Mouse (Mus musculus) myocyte (in vitro differentiated cells): Measurements from ENCODE around the gene Gm45799. TPM values are rescaled to one million over a fixed set of nuclear protein-coding genes. Genes with fewer than 3 reads are reported as not detected.

Experiments used
- H3K27me3 ChIP-seq: one replicate; pipeline ENCODE4 v1.6.1; 2011; ENCODE audit not compliant: control insufficient read depth, insufficient read depth, insufficient read length
- H3K36me3 ChIP-seq: one replicate; pipeline ENCODE4 v1.6.1; 2011; ENCODE audit not compliant: control insufficient read depth, insufficient read depth
- H3K4me2 ChIP-seq: one replicate; pipeline ENCODE4 v1.6.1; 2011; ENCODE audit warnings: low read depth, control low read depth
- H3K4me3 ChIP-seq: one replicate; pipeline ENCODE4 v1.5.1; 2011; ENCODE audit warnings: mild to moderate bottlenecking, control low read depth, moderate library complexity
- H3K79me2 ChIP-seq: one replicate; pipeline ENCODE4 v1.6.1; 2011; ENCODE audit not compliant: control insufficient read depth, insufficient read depth
- H3ac ChIP-seq: one replicate; pipeline ENCODE4 v1.6.1; 2011; ENCODE audit not compliant: control insufficient read depth, insufficient read length
- CEBPB ChIP-seq: IDR thresholded peaks from 2 replicates; pipeline ENCODE4 v1.6.1; 2011; ENCODE audit warnings: mild to moderate bottlenecking, moderate library complexity; ENCODE audit not compliant: poor library complexity, insufficient read depth, severe bottlenecking
- E2F4 ChIP-seq: IDR thresholded peaks from one replicate; pipeline ENCODE4 v1.6.1; 2011; ENCODE audit warnings: mild to moderate bottlenecking, control low read depth, moderate library complexity; ENCODE audit not compliant: insufficient read depth
- MAX ChIP-seq: IDR thresholded peaks from one replicate; pipeline ENCODE4 v1.6.1; 2011; ENCODE audit warnings: low read depth, mild to moderate bottlenecking, control low read depth
- MYOD1 ChIP-seq, 3 experiments: IDR thresholded peaks; one replicate each; pipeline ENCODE4 v1.6.1; 2011; ENCODE audit warnings: control low read depth in 2 of 3, low read depth in 2 of 3, mild to moderate bottlenecking in 2 of 3, moderate library complexity in 1 of 3; ENCODE audit not compliant: insufficient read length in 2 of 3, control insufficient read depth in 1 of 3
- MYOG ChIP-seq, 3 experiments: IDR thresholded peaks; one replicate each; pipeline ENCODE4 v1.6.1; 2011; ENCODE audit warnings: control low read depth in 2 of 3, low read depth in 2 of 3, mild to moderate bottlenecking in 2 of 3; ENCODE audit not compliant: insufficient read length in 2 of 3, control insufficient read depth in 1 of 3, insufficient read depth in 1 of 3
- POLR2A ChIP-seq: IDR thresholded peaks from one replicate; pipeline ENCODE4 v1.6.1; 2011; ENCODE audit warnings: low read depth, mild to moderate bottlenecking, control low read depth, moderate library complexity; ENCODE audit not compliant: insufficient read length
- POLR2AphosphoS2 ChIP-seq: IDR thresholded peaks from one replicate; pipeline ENCODE4 v1.6.1; 2011; ENCODE audit warnings: low read depth, control low read depth; ENCODE audit not compliant: insufficient read length
- REST ChIP-seq: IDR thresholded peaks from one replicate; pipeline ENCODE4 v1.6.1; 2011; ENCODE audit warnings: mild to moderate bottlenecking, control low read depth, moderate library complexity; ENCODE audit not compliant: insufficient read depth, insufficient read length
- SRF ChIP-seq: IDR thresholded peaks from one replicate; pipeline ENCODE4 v1.6.1; 2011; ENCODE audit warnings: low read depth; ENCODE audit not compliant: control insufficient read depth, insufficient read length
- TCF12 ChIP-seq: IDR thresholded peaks from one replicate; pipeline ENCODE4 v1.6.1; 2011; ENCODE audit warnings: mild to moderate bottlenecking, control low read depth; ENCODE audit not compliant: poor library complexity, insufficient read depth, severe bottlenecking
- TCF3 ChIP-seq: IDR thresholded peaks from one replicate; pipeline ENCODE4 v1.6.1; 2011; ENCODE audit warnings: low read depth, control low read depth; ENCODE audit not compliant: insufficient read length
- USF1 ChIP-seq: IDR thresholded peaks from one replicate; pipeline ENCODE4 v1.6.1; 2011; ENCODE audit warnings: low read depth, mild to moderate bottlenecking, control low read depth, moderate library complexity
- polyA plus RNA-seq: library from polyadenylated mRNA; unstranded; fragments of >200 nt; fragmentation: generic; extraction: Trizol; gene quantifications from one replicate; pipeline ENCODE4 v1.2.1, GENCODE M21; 2012; ENCODE audit warnings: missing spikeins

Gm45799 gene
- polyA plus RNA-seq, 1 experiment = 56.6 TPM

DNA sequence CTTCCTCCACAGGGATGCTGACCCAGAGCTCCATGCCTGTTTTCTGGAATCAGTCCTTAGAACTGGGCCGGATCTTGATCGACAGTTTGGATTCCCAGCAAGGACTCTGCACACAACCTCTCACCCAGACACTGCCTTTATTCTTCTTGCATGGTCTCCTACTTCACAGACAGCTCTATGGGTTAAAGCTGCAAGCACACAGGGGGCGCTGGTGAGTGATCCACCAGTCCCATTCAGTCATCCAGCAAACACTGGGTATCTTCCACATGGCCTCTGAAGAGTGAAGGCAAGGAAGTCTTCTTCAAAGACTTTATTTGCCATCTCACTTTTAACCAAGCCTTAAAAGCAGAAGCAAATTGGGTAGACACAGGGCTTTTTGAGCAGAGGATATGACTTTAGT, 75.0 kb downstream of the Gm45799 start:
- Histone ChIP-seq H3ac (no peak overlapping the region), H3K79me2 (no peaks in the 10 kb centered on the region), H3K4me2 (no peak overlapping the region), H3K27me3 (no peaks in the 10 kb centered on the region), H3K36me3 (no peaks in the 10 kb centered on the region), H3K4me3 (no peak overlapping the region)
- no peak for TF ChIP-seq USF1
- no peak for TF ChIP-seq MYOD1 (IDR thresholded peaks at IDR 0.05; ENCODE audit: control insufficient read depth in 1 of 3, insufficient read length in 2 of 3, low read depth in 2 of 3)
- TF ChIP-seq CEBPB = no peak
- TF ChIP-seq MYOG (IDR thresholded peaks at IDR 0.05; ENCODE audit: control insufficient read depth in 1 of 3, insufficient read depth in 1 of 3, insufficient read length in 2 of 3, low read depth in 2 of 3) = no peak
- TF ChIP-seq E2F4 = no peak
- TF ChIP-seq MAX = no peak
- no peak for TF ChIP-seq REST
- no peak for TF ChIP-seq TCF3

DNA sequence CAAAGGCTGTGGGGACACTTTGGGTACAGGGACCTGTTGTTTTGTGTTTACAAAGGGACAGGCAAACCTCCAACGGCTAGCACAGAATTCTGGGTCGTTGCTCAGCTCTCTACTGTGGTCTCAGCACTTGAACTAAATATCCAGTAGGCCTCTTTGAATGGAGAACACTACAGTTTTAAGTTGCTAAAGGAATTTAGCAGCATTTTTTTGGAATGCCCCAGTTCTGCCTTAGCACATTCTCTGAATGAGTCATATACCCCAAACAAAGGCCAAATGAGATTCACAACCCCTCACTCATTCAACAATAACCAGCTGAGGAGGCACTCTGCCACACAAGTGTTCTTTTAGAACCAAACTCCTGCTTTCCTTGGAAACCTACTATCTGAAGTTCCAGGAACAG, 81.6 kb downstream of the Gm45799 start:
- no peaks in the 10 kb centered on the region for H3K27me3 ChIP-seq
- TF ChIP-seq POLR2AphosphoS2 = no peak
- H3K79me2 ChIP-seq = no peaks in the 10 kb centered on the region
- no peak overlapping the region for H3K4me3 ChIP-seq
- peaks cover 3% of the 10 kb centered on the region for H3K36me3 ChIP-seq
- H3K4me2 ChIP-seq = no peak overlapping the region
- H3ac ChIP-seq = no peak overlapping the region

DNA sequence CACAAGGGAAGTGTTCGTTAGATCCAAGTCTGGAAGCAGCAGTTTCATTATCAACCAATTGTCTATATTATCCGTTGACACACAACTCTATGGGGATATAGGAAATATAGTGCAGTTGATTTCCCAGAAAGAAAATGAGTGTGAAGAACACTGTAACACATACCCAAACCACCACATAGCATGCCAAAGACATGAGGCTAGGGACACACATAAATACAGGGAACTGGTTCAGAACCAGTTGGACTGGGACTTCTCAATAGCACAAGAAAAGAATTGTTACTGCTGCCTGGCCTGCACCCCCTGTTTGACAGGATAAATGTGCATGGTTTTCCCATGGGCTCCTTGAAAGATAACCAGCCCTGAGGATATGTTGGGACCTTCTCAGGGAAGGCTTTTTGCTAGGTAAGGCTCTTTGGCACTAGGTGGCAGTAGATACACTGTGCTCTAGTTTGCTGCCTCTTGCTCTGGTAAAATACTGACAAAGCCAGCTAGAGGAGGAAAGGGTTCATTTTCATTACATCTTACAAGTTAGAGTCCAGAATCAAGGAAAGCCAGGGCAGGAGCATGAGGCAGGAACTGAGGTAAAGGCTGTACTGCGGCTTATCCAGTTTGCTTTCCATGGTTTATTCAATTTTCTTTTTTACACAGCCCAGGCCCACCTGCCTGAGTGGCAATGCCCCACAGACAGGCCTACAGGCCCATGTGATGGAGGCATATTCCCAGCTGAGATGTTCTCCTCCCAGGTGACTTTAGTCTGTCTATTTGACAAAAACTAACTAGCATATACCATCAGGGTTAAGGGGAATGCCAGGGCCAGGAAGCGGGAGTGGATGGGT, 86.0 kb downstream of the Gm45799 start:
- H3K4me2 ChIP-seq = no peak overlapping the region
- H3K79me2 ChIP-seq = no peaks in the 10 kb centered on the region
- no peak overlapping the region for H3K4me3 ChIP-seq
- H3K27me3 ChIP-seq = no peaks in the 10 kb centered on the region
- H3ac ChIP-seq = no peak overlapping the region
- H3K36me3 ChIP-seq = peaks cover 15% of the 10 kb centered on the region
- no peak for TF ChIP-seq MYOG (IDR thresholded peaks at IDR 0.05; ENCODE audit: control insufficient read depth in 1 of 3, insufficient read depth in 1 of 3, insufficient read length in 2 of 3, low read depth in 2 of 3)

DNA sequence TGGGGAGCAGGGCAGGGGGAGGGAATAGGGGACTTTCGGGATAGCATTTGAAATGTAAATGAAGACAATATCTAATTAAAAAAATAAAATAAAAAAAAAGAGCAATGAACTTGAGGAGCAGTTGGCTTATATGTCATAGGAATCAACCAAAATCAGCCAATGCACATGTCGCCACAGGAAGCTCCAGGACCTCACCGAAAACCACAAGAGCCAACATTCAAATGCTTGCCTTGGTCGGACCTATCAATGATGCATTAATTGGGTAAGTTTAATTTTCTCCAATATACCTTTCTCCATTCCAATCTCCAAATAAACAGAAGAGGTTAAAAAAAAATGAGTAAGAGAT, 86.6 kb downstream of the Gm45799 start:
- Histone ChIP-seq H3K4me3 (no peak overlapping the region), H3K4me2 (no peak overlapping the region), H3K79me2 (no peaks in the 10 kb centered on the region), H3ac (no peak overlapping the region), H3K36me3 (peaks cover 21% of the 10 kb centered on the region), H3K27me3 (no peaks in the 10 kb centered on the region)
- no peak for TF ChIP-seq REST
- no peak for TF ChIP-seq TCF12
- no peak for TF ChIP-seq CEBPB
- no peak for TF ChIP-seq TCF3
- no peak for TF ChIP-seq MYOD1 (IDR thresholded peaks at IDR 0.05; ENCODE audit: control insufficient read depth in 1 of 3, insufficient read length in 2 of 3, low read depth in 2 of 3)

DNA sequence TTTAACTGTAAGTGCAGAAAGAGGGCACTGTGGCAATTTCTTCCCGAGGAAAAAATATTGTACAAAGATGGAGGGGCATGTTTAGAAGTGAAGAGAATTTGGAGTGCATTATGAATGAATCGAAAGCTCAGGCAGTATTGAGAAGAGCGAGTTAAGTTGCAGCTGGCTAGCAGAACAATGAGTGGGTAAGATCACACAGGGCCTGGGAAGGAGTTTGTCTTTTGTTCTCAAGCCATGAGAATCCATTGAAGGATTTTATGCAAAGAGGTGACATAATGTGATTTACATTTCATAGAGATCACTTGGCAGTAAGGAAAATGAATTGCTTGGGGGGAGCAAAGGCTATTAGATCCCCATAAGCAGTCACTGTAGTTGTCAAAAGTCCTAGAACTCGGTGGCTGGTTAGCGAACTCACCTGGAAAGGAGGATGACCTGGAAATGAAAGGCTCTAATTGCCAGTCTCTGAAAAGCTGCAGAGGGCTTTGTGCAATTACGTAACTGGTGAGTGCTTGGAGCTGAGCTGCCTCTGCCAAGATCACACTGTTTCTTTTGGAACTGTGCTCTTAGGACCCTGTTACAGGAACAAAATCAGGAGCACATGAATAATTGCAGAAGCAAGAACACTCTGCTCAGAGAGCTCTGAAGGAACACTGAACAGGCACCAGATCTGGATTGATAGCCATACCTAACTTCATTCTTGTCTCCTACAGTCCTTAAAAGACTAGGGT, 88.5 kb downstream of the Gm45799 start:
- peaks cover 4% of the 10 kb centered on the region for H3K79me2 ChIP-seq
- H3K4me3 ChIP-seq = no peak overlapping the region
- H3K4me2 ChIP-seq = no peak overlapping the region
- no peak overlapping the region for H3ac ChIP-seq
- H3K27me3 ChIP-seq = no peaks in the 10 kb centered on the region
- H3K36me3 ChIP-seq = peaks cover 33% of the 10 kb centered on the region
- TF ChIP-seq MYOD1 (IDR thresholded peaks at IDR 0.05; ENCODE audit: control insufficient read depth in 1 of 3, insufficient read length in 2 of 3, low read depth in 2 of 3) = no peak
- no peak for TF ChIP-seq SRF
- TF ChIP-seq REST = no peak
- no peak for TF ChIP-seq USF1
- no peak for TF ChIP-seq MAX
- no peak for TF ChIP-seq TCF3
- no peak for TF ChIP-seq E2F4
- no peak for TF ChIP-seq CEBPB
- TF ChIP-seq POLR2AphosphoS2 = no peak

DNA sequence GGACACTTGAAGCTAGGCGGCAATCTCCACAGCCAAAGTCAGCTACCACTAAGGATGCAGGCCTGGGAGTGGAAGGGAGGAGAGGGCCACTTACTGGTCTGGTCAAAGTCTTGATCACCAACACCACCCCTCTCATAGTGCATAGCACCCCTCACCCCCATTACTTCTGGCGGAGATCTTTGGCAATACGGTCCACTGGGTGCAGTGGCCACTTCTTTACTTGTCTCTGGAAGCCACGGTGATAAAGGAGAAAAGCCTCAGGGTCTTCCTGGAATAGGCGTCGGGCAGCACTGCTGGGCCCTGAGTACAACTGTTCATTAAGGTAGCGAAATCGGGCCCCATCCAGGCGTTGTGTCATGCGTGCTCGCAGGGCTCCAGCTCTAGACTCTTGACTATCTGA, 93.5 kb downstream of the Gm45799 start:
- Histone ChIP-seq H3K36me3 (peaks cover 30% of the 10 kb centered on the region), H3K4me3 (no peak overlapping the region), H3ac (no peak overlapping the region), H3K79me2 (peaks cover 44% of the 10 kb centered on the region), H3K4me2 (no peak overlapping the region), H3K27me3 (no peaks in the 10 kb centered on the region)
- no peak for TF ChIP-seq TCF12
- TF ChIP-seq USF1 = no peak
- no peak for TF ChIP-seq POLR2A
- TF ChIP-seq CEBPB = no peak
- TF ChIP-seq SRF = no peak
- no peak for TF ChIP-seq MYOD1 (IDR thresholded peaks at IDR 0.05; ENCODE audit: control insufficient read depth in 1 of 3, insufficient read length in 2 of 3, low read depth in 2 of 3)
- TF ChIP-seq REST = no peak
- no peak for TF ChIP-seq MAX
- TF ChIP-seq MYOG (IDR thresholded peaks at IDR 0.05; ENCODE audit: control insufficient read depth in 1 of 3, insufficient read depth in 1 of 3, insufficient read length in 2 of 3, low read depth in 2 of 3) = no peak
- no peak for TF ChIP-seq E2F4
- TF ChIP-seq TCF3 = no peak
- no peak for TF ChIP-seq POLR2AphosphoS2
